Mouse (Mus musculus): ENCODE results near the gene Trabd2b.

Trabd2b gene

GRCm38 (mm10) chr4:114547658-114548448 lies 141.3 kb downstream of the Trabd2b start:
- DNase-seq = no peak

- DNase-seq = no peak
Measured at GRCm38 (mm10) chr4:114549487-114549886, 143.0 kb downstream of the Trabd2b start.

- DNase-seq = no peak
Measured at GRCm38 (mm10) chr4:114550471-114551156, 144.1 kb downstream of the Trabd2b start.

- DNase-seq = no peak
Measured at GRCm38 (mm10) chr4:114556880-114557279, 150.4 kb downstream of the Trabd2b start.

DNA sequence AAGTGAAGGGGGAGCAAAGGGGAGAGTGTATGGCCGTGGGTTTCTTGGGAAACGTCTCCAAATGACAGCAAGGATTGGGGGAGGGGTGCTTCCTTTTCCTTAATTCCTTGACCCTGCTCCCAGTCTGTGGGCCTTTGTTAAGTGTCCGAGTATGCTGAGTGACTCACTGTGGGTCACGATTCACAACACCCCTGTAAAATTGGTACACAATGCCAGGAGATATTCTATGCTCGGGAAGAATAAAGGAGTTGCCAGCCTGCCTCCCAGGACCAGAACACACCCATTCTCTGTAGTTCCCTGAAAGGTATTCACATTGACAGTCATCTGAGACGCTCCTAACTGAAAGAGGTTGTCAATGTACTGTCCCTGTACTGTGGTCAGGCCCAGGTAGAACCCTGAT lies 151.2 kb downstream of the Trabd2b start:
- no peak for DNase-seq

- DNase-seq = no peak
Measured at GRCm38 (mm10) chr4:114558487-114558886, 152.0 kb downstream of the Trabd2b start.

GRCm38 (mm10) chr4:114560638-114561216 lies 154.2 kb downstream of the Trabd2b start:
- no peak for DNase-seq

DNA sequence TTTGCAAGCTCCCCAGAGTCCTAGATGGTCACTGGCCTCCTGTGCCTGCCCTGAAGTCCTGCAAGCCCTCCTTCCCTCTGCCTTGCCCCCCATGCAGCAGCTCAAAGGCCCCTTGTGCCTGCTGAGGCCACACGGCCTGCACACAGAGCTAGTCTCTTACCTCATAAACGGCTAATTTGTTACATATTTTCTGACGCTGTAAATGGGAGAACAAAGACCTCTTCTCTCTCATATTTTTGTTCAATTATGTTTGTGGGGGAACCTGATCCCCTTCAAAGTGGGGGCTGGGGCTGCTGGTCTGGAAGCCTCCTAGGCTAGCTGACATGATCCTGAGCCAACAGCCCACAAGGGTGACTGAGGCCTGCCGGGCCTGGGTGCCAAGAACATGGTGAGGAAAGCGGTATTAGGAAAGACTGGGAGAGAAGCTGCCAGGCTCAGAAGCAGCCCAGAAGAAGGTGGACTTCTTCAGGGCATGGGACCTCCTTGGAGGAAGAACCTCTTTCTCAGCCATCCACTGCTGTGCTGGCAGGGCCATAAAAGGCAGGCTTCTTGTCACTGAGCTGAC lies 157.7 kb downstream of the Trabd2b start:
- DNase-seq = no peak

DNA sequence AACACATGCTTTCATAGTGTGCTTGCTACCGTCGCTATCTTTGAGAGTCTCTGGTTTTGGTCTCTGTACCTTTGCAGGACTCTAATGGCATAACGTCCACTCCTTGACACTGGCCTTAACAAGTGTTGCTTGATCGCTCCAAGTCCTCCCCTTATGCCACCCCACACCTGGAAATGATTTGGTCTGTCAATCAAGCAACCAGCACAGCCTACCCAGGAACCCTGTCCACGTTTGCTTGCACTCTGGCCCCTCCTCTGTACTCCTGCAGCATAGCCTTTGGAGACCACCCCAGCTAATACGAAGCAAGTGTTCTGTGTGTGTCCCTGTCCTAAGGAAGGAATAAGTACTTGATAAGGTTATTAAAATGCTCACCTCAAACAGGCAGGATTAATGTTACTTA lies 161.1 kb downstream of the Trabd2b start:
- DNase-seq = no peak

DNA sequence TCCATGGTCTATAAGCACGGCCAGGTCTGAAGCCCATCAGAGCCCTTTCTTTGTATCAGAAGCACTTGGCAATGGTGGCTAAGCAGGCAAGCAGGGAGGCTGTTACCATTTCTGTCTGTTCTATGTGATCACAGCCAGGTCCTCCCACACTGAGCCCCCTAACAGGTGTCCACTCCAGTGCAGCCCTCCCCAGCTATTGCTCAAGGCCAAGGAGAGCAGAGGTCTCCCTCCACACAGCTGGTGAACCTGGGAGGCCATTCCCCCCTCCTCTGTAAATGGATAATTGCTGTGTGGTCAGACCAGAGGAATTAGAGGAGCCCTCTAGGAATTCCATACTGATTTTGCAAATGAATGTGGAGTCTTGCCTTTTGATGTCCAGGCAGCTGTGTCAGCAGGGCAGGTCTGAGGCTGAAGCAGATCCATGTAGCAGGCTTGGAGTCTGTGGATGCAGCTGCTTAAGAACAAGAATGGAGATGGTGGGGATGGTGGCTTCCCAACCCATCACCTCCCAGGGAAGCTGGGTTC lies 161.6 kb downstream of the Trabd2b start:
- no peak for DNase-seq

DNA sequence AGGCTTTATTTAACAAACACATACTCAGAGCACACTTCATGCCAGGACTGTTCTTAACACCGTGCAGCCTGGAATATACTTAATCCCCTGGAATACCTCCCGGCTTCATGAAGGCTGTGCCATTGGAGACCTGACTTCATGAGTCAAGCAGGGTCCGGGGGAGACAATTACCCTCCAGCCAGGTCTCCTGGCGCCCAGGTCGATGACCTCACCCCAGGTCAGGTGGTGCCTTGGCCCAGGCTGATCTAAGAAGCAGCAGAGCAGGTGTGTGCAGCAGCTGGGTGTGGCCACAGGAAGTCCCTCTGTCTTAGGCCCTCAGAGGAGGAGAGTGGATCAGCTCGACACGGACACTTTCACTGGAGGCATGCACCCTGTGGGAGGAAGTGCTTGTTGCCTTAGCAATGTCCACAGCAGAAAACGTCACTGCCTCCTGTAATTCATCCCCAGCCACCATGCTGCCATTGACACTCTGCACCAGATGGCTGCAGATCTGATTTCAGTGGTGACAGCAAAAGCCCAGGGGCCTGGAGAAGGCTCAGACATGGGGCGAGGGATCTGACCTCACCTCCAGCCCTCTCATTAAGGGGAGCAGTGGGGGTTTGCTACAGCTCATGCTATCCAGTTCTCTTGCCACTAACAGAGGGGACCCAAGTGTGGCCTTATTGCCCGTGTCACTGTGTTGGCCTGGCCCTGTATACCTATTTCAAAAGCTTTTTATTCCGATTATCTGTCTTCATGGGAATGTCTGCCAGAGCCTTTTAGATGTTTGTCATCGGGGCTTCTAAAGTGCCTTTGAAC lies 171.8 kb downstream of the Trabd2b start:
- no peak for DNase-seq

DNA sequence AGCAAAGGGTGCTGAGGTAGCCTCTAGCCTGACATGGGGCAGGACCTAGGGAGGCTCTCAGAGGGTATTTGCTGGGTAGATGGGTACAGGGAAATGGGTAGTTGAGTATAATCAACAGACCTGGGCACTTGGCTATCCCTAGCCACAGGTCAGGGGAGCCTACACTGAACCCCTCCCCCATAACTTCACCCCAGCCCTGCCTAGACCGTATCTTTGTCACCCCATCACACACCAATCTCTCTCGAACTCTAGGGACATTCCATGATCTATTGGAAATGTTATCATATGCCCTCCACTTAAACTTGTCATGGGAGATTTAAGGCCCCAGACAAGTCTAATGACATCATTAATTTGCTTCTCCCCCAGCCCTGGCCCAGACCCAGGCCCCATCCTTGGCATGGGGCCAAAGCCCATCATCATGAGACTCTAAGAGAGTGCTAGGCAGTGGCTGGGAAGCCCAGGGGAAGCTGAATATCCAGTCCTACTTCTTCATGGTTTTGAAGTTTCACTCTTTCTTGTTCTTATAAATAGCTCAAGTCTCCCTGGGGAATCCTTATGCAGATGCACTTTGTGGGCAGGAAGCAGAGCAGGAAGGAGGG lies 177.1 kb downstream of the Trabd2b start:
- no peak for DNase-seq

- no peak for DNase-seq
Measured at GRCm38 (mm10) chr4:114584686-114585085, 178.2 kb downstream of the Trabd2b start.

DNA sequence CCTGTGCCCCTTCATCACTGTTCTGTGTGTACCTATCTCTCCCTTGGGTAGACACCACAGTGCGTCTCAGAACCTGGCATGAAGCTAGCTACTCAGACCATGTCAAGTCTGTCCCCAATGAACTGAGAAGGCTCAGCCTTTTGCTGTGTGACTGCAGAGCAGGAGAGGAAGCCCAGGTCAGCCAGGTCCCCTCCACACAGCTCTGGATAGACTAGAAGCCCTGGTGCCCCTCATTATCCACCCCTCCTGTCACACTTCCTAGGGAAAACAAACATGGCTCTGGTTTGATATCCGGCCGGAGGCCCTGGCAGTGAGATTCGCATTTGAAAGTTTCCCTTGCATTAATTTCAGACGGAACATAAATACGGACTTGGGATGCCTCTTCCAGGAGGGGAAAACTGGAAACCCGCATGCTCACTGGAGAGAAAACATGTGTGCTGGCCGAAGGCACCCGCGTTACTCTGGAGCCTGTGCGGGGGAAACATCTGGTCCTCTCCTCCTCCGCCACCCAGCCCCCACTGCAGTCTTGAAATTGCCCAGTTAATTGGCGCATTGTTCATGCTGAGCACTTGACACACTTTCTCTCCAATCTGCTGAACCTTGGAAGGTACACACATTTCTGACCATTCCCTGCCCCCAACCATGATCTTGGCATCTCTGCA lies 187.2 kb downstream of the Trabd2b start:
- DNase-seq = peak in 1 of 2 experiments; percentile 13

DNA sequence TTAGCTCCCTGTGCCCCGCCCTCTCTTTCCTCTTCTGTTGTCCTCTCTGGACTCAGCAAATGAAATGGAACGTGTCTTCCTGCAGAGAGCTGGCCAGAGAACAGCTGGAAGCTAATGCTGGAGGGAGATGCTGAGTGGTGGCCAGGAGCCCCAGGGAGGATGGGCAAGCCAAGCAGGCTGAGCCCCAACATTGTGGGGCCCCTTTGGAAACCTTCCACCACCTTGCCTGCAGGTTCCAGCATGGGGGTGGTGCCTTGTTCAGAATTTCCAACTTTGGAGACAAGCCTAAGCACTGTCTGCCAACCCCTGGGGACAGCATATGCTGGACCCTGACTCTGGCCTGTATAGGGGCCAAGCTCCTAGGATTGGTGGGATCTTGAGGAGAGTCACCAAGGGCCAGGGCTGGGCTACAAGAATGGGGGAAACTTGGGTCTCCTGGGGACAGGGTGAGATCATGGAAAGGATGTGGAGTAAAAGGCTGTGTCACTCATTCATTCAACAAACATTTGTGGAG lies 188.7 kb downstream of the Trabd2b start:
- peak in 1 of 2 experiments; percentile 11 for DNase-seq

DNA sequence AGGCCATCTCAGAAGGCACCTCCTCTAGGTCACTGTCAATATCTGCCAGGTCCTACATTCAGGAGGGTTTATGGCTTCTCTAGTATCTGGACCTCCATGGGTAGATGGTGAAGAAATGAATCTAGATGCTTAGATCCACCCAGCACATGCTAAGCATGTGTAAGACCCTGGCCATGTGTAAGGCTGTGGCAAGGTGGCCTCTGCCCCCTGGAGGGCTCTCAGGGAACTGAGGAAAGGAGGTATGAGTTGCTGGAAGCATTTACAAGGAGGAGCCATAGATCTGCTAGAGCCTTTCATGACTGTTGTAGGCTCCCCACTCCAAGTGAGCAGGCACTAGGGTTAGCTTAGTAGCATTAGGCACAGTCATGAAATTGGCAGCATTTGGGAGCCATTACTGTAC lies 192.6 kb downstream of the Trabd2b start:
- DNase-seq = no peak

DNA sequence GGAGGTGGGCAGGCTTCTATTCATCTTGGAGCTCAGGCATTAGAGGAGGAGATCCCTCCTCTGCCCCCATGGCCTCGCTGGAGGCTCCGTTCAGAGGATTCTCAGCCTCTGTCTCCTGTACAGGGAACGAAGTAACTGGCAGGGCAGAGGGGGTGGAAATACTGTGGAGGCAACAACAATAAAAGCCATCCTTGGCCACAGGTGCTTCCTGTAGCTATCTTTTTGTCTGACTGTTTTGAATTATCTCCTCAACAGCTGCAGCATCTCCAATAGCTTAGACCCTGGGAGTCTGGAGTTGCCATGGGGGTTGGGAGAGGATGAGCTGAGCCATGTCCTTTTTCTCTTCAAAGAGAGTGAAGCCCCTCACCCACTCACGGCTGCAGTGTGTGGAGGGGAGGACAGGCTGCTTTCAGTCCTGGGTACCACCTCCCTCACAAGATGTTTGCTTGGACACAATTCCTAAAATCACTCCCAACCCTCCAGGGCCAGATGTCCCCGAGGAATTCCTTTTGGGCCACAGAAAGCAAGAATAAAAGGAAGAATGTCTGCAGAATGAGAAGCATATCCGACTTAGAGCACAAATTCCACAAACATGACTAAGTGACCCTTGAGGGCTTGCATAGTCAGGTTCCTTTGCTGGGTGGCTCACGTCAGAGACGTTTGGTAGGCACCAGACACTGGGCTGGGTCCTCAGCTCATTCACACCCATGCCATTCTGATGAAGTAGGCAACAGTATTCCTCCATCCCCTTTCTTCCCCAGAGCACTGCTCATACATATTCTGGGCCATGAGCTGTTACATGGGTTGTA lies 194.9 kb downstream of the Trabd2b start:
- DNase-seq = no peak

- DNase-seq = no peak
Measured at GRCm38 (mm10) chr4:114605670-114606069, 199.1 kb downstream of the Trabd2b start.

DNA sequence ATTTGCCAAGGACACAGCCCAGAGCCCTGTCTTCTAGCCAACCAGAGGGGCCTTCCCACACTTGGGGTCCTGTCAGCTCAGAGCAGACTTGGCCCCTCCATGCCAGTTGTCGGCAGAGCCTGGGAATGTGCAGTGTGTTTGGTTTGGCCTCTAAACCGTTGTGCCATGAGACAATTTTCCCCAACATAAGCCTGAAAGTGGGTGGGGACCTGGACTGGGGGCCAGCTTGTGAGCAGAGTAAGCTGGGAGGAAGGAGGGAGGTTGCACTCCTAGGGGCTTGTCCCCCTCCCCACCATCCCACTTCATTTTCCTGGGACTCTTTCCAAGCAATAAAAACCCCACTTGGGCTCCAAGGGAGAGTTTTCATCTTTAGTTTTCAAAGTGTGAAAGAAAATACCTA lies 201.3 kb downstream of the Trabd2b start:
- no peak for DNase-seq

DNA sequence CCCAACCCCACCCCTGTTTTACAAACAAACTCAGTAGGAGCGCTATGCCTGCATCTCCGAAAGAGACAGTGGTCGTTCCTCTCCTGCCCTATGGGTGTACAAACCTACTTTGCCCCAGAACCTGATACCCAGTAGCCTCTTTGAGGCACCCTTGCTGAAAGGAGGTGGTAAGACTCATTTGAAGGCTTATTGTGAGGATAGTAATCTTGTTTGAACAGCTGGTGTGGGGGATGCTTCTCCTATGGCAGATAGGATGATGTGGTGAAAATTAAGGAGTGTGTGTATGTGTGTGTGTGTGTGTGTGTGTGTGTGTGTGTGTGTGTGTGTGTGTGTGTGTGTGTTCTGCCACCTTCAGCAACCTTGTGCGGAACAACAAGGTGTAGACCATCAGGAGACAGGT lies 202.8 kb downstream of the Trabd2b start:
- DNase-seq = no peak

All from cerebellum, postnatal 25 days (tissue).